Mouse (Mus musculus) kidney, adult 2 months (tissue): Measurements from ENCODE around the gene Mill2.

Experiments used
- CTCF ChIP-seq: fragments of 200-500 bp; conservative IDR thresholded peaks from 2 replicates; pipeline ENCODE4 v1.5.1; 2011; ENCODE audit warnings: low read depth, mild to moderate bottlenecking, control low read depth, low read length, moderate library complexity, mixed read lengths; ENCODE audit not compliant: insufficient read depth, insufficient read length
- POLR2A ChIP-seq: fragments of 200-500 bp; IDR thresholded peaks from one replicate; pipeline ENCODE4 v1.6.1; 2011; ENCODE audit warnings: low read depth, low read length, control low read depth

DNA sequence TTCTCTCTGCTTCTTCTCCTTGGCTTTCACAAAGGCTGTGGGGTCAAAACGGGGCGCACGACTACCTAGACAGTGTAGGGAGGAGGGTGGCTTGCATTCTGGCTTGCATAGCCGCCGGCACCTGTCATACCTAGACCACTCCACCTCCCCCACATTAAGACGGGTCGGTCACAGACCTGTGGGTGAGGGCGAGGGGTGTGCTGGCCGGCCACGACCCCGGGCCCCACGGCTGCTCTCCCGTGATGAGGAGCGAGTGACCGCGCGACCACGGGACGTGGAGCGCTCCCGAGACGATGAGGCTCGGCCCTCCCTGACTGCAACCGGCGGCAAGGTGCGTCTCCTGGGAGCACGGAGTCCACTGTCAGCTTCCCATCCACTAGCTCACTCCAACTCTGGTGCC lies 53.2 kb downstream of the Mill2 start:
- no peak for TF ChIP-seq CTCF
- TF ChIP-seq POLR2A: no peak
